In genomic region chr17:62721595-62721994, GRCm38 (mm10) we compare ENCODE assay signal across 14 mouse cellular contexts.
"Had no signal": no experiment of that assay in that cellular context is flagged by ENCODE, and none has a peak within 500 bp of the region (broad histone marks: within the 10 kb centered on the region; RNA-seq: fewer than 3 reads in every experiment).

No protein-coding gene starts in this region.

- H3K4me2 ChIP-seq: midbrain, embryonic 11.5 days; midbrain, embryonic 13.5 days; midbrain, embryonic 15.5 days had no signal

- ATAC-seq: midbrain, embryonic 15.5 days had no signal

- DNase-seq: lung, adult 18-20 months; lung, embryonic 14.5 days; lung, postnatal 10 days; lung, postnatal 4 days; right cerebral cortex, postnatal 14 days; thymus, adult 2 months; thymus, postnatal 25 days; thymus, postnatal 4 days had no signal

- H3K4me1 ChIP-seq: stomach, embryonic 15.5 days had no signal

- H3K36me3 ChIP-seq: midbrain, embryonic 13.5 days; midbrain, embryonic 15.5 days; neural tube, embryonic 12.5 days; stomach, embryonic 15.5 days had no signal

- H3K27me3 ChIP-seq: midbrain, embryonic 13.5 days; neural tube, embryonic 12.5 days; stomach, embryonic 15.5 days had no signal

- H3K27ac ChIP-seq: midbrain, embryonic 13.5 days; midbrain, embryonic 15.5 days; neural tube, embryonic 12.5 days; stomach, embryonic 15.5 days; stomach, postnatal 0 days had no signal

- H3K9ac ChIP-seq: lung, embryonic 14.5 days; midbrain, embryonic 13.5 days; midbrain, embryonic 15.5 days; neural tube, embryonic 12.5 days; stomach, embryonic 15.5 days had no signal

- H3K4me3 ChIP-seq: midbrain, embryonic 13.5 days; midbrain, embryonic 15.5 days; neural tube, embryonic 12.5 days; stomach, embryonic 15.5 days had no signal

- H3K9me3 ChIP-seq: midbrain, embryonic 13.5 days; midbrain, embryonic 15.5 days; neural tube, embryonic 12.5 days; stomach, embryonic 15.5 days had no signal
